Mouse (Mus musculus) kidney, adult 11 months (tissue): ENCODE results near the gene Gm13275.
"Not testable (repeated sequence)": the region's sequence is repeated elsewhere in the genome, so short reads cannot be mapped to it uniquely, and the experiment has no call there.

Source experiments
- DNase-seq: peaks from one replicate; pipeline ENCODE4 v3.0.0; 2022

The Gm13275 gene

GRCm38 (mm10) chr4:88799365-88799764, 5.1 kb downstream of the Gm13275 start, which contains the start of gene Gm13285:
Gm13285 (plus strand) TSS chr4:88799665.
- not testable (repeated sequence) for DNase-seq

GRCm38 (mm10) chr4:88802954-88803353, 8.7 kb downstream of the Gm13275 start, which contains the start of gene Gm13287:
Gm13287 (plus strand) TSS chr4:88803254.
- not testable (repeated sequence) for DNase-seq

- DNase-seq, result not testable (repeated sequence)
These were observed 10.9 kb downstream of the Gm13275 start, which contains the start of gene Gm13288 for GRCm38 (mm10) chr4:88805231-88805630. Gm13288 (plus strand) TSS chr4:88805531.

- peak; percentile 52 for DNase-seq
These were observed 11.5 kb downstream of the Gm13275 start for GRCm38 (mm10) chr4:88805761-88806160.

- no peak for DNase-seq
These were observed 21.6 kb downstream of the Gm13275 start, which contains the start of gene Ifna7 for GRCm38 (mm10) chr4:88815928-88816327. Ifna7 (plus strand) TSS chr4:88816228.

- no peak for DNase-seq
These were observed 25.4 kb downstream of the Gm13275 start, which contains the start of gene Ifna11 for GRCm38 (mm10) chr4:88819659-88820058. Ifna11 (plus strand) TSS chr4:88819959.

- no peak for DNase-seq
These were observed 28.7 kb downstream of the Gm13275 start for GRCm38 (mm10) chr4:88822995-88823394.

GRCm38 (mm10) chr4:88827116-88827515, 32.8 kb downstream of the Gm13275 start, which contains the start of gene Ifna6:
Ifna6 (plus strand) TSS chr4:88827416.
- not testable (repeated sequence) for DNase-seq

- DNase-seq, result peak; percentile 3
These were observed 36.2 kb downstream of the Gm13275 start for GRCm38 (mm10) chr4:88830523-88830922.

GRCm38 (mm10) chr4:88835225-88835624, 40.9 kb downstream of the Gm13275 start, which contains the start of gene Ifna5:
Ifna5 (plus strand) TSS chr4:88835525.
- not testable (repeated sequence) for DNase-seq

- DNase-seq, result no peak
These were observed 44.5 kb downstream of the Gm13275 start for GRCm38 (mm10) chr4:88838828-88839227.

GRCm38 (mm10) chr4:88840058-88840457, 45.8 kb downstream of the Gm13275 start:
- no peak for DNase-seq

GRCm38 (mm10) chr4:88841438-88841911, 47.2 kb downstream of the Gm13275 start, which contains the start of gene Ifna4:
Ifna4 (plus strand) TSS chr4:88841861.
- no peak for DNase-seq
